Mouse (Mus musculus) liver, adult 2 months (tissue): ENCODE measurements around the gene Hist2h3b. TPM values are rescaled to one million over a fixed set of nuclear protein-coding genes. Genes with fewer than 3 reads are reported as not detected.

Experiments
- DNase-seq: peaks from one replicate; pipeline ENCODE4 v3.0.0-alpha.2; 2011; ENCODE audit warnings: low read depth, low spot score; ENCODE audit errors: extremely low read depth
- H3K27ac ChIP-seq: fragments of 200-500 bp; replicated peaks from 2 replicates; pipeline ENCODE4 v1.5.1; 2012; ENCODE audit warnings: low read depth, mild to moderate bottlenecking, control low read depth, inconsistent platforms, low read length; ENCODE audit not compliant: insufficient read depth
- H3K27me3 ChIP-seq: fragments of 200-500 bp; 2 replicates; pipeline ENCODE4 v1.6.1; 2012; ENCODE audit warnings: mild to moderate bottlenecking, moderate library complexity, low read length, inconsistent platforms; ENCODE audit not compliant: control insufficient read depth, insufficient read depth
- H3K36me3 ChIP-seq: fragments of 200-500 bp; 2 replicates; pipeline ENCODE4 v1.6.1; 2012; ENCODE audit warnings: low read length, inconsistent platforms; ENCODE audit not compliant: control insufficient read depth, insufficient read depth
- H3K4me1 ChIP-seq: fragments of 200-500 bp; 2 replicates; pipeline ENCODE4 v1.6.1; 2011; ENCODE audit warnings: low read length; ENCODE audit not compliant: control insufficient read depth, insufficient read depth
- H3K4me3 ChIP-seq: fragments of 200-500 bp; 2 replicates; pipeline ENCODE4 v1.5.1; 2011; ENCODE audit warnings: low read depth, mild to moderate bottlenecking, control low read depth, low read length, moderate library complexity; ENCODE audit not compliant: insufficient read depth
- H3K79me2 ChIP-seq: fragments of 200-500 bp; 2 replicates; pipeline ENCODE4 v1.6.1; 2012; ENCODE audit warnings: inconsistent platforms, mild to moderate bottlenecking, low read length, moderate library complexity; ENCODE audit not compliant: control insufficient read depth, insufficient read depth
- H3K9ac ChIP-seq: fragments of 200-500 bp; 2 replicates; pipeline ENCODE4 v1.6.1; 2012; ENCODE audit warnings: low read depth, mild to moderate bottlenecking, control low read depth, inconsistent platforms, low read length
- CTCF ChIP-seq: fragments of 200-500 bp; IDR thresholded peaks from 2 replicates; pipeline ENCODE4 v1.5.1; 2011; ENCODE audit warnings: low read depth, low read length, control low read depth
- POLR2A ChIP-seq: fragments of 200-500 bp; IDR thresholded peaks from 2 replicates; pipeline ENCODE4 v1.6.1; 2011; ENCODE audit warnings: low read length, control low read depth; ENCODE audit not compliant: insufficient read depth; ENCODE audit errors: extremely low read depth
- WGBS: fragments of 180-500 bp; shearing (Covaris S2); methylation state at CpG from one replicate; pipeline ENCODE4 v1.1.7; 2018; 5-methylcytosine and 5-hydroxymethylcytosine counted together
- polyA plus RNA-seq: library from polyadenylated mRNA; depleted of rRNA; stranded (reverse); fragments of >200 nt; gene quantifications from 2 replicates; pipeline ENCODE4 v1.2.3, GENCODE M21; 2012
- total RNA-seq: library from RNA; depleted of rRNA; stranded (reverse); fragments of >200 nt; gene quantifications from 2 replicates; pipeline ENCODE4 v1.2.3, GENCODE M21; 2014

Hist2h3b gene
- total and polyA plus RNA-seq, 2 experiments, result 5.8 to 29.2 TPM

- Histone ChIP-seq H3K27me3 (no peaks in the 10 kb centered on the region), H3K79me2 (no peaks in the 10 kb centered on the region), H3K36me3 (no peaks in the 10 kb centered on the region), H3K27ac (no peak overlapping the region), H3K4me1 (no peaks in the 10 kb centered on the region), H3K4me3 (no peak overlapping the region), H3K9ac (no peak overlapping the region)
- no peak for DNase-seq
- 76% methylated on average over 4 of the region's 4 CpGs for WGBS
- TF ChIP-seq POLR2A (no peak), CTCF (no peak)
Measured at GRCm38 (mm10) chr3:96230910-96231757, 37.3 kb upstream of the Hist2h3b start.

DNA sequence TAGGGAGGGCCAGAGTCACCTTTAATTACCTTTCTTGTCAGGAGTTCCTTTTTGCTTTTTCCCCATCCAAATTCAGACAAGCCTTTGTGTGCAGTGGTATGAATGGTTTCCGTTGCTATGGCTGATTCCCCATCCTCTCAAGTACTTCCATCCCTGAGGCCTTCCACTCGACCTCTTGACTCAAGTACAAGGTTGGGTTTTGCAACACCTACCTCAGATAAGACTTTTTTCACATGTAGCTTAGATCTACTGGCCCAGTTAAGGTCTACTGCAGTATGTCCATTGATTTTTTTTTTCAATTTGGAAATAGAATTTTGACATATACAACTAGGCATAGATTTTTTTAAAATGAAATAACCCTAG, 36.7 kb upstream of the Hist2h3b start:
- Histone ChIP-seq H3K27me3 (no peaks in the 10 kb centered on the region), H3K9ac (no peak overlapping the region), H3K4me1 (no peaks in the 10 kb centered on the region), H3K4me3 (no peak overlapping the region), H3K27ac (no peak overlapping the region), H3K36me3 (no peaks in the 10 kb centered on the region), H3K79me2 (no peaks in the 10 kb centered on the region)
- TF ChIP-seq CTCF (no peak), POLR2A (no peak)
- no peak for DNase-seq
- 52% methylated on average over 2 of the region's 2 CpGs for WGBS

DNA sequence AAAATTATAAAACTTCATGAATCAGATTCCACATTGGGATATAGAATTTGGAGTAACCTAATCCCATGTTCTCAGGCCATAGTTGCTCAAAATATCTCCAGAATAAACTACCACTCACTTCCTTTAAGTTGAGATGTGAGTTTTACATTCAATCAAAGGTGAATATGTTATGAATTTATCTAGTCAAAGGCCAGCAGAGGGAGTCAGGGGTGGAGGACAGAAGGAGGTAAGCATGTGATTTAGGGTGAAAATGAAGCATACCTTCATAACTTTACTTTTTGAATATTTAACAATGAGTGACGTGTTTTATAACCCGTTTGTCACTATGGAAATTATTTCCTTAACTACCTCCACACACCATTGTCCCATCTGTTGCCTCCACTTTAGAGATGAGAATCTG, 33.5 kb upstream of the Hist2h3b start:
- peaks cover 5% of the 10 kb centered on the region; the same call in 1 of the 2 replicates for H3K4me1 ChIP-seq
- H3K27ac ChIP-seq, result no peak overlapping the region
- TF ChIP-seq CTCF (no peak), POLR2A (no peak)
- no peaks in the 10 kb centered on the region for H3K36me3 ChIP-seq
- no peak for DNase-seq
- H3K4me3 ChIP-seq, result no peak overlapping the region
- H3K79me2 ChIP-seq, result no peaks in the 10 kb centered on the region
- H3K9ac ChIP-seq, result no peak overlapping the region
- 94% methylated on average over 2 of the region's 2 CpGs for WGBS
- H3K27me3 ChIP-seq, result no peaks in the 10 kb centered on the region

DNA sequence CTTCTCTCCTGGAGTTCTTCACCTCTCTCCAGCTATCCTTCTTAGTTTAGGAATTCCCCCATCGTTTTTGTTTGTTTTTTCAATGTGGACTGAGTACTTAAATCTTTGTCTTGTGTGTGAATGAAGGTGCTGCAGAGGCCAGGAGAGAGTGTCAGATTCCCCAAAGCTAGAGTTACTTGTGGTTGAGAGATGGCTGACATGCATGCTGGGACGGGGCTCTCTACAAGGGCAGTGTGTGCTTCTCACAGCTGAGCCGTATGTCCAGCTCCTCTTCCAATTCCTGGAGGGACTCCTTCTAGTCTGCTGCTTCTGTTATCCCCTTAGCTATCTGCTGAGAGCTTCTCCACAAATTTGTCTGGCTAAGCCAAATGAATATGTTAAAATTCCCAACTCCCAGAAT, 32.6 kb upstream of the Hist2h3b start:
- Histone ChIP-seq H3K36me3 (no peaks in the 10 kb centered on the region), H3K27ac (no peak overlapping the region), H3K4me1 (peaks cover 5% of the 10 kb centered on the region; the same call in 1 of the 2 replicates), H3K27me3 (no peaks in the 10 kb centered on the region), H3K79me2 (no peaks in the 10 kb centered on the region), H3K9ac (no peak overlapping the region), H3K4me3 (no peak overlapping the region)
- WGBS, result 75% methylated on average over 3 of the region's 3 CpGs
- no peak for TF ChIP-seq POLR2A
- no peak for TF ChIP-seq CTCF
- no peak for DNase-seq

GRCm38 (mm10) chr3:96236834-96237334, 31.6 kb upstream of the Hist2h3b start:
- 86% methylated on average over 4 of the region's 4 CpGs for WGBS
- TF ChIP-seq POLR2A (no peak), CTCF (no peak)
- Histone ChIP-seq H3K9ac (no peak overlapping the region), H3K27ac (no peak overlapping the region), H3K79me2 (no peaks in the 10 kb centered on the region), H3K4me3 (no peak overlapping the region), H3K36me3 (no peaks in the 10 kb centered on the region), H3K27me3 (no peaks in the 10 kb centered on the region), H3K4me1 (peaks cover 5% of the 10 kb centered on the region; the same call in 1 of the 2 replicates)
- DNase-seq, result no peak
